Mouse (Mus musculus) adrenal gland, postnatal 4 days (tissue): ENCODE data around the gene Cpsf6. TPM values are rescaled to one million over a fixed set of nuclear protein-coding genes. Genes with fewer than 3 reads are reported as not detected.

Source experiments
- DNase-seq, 2 experiments: peaks; one replicate each; pipeline ENCODE4 v3.0.0; 2021 to 2022; ENCODE audit warnings: low spot score in 2 of 2, mixed read lengths in 2 of 2
- total RNA-seq, 2 experiments: library from RNA; stranded (reverse); gene quantifications; 2 replicates each; pipeline ENCODE4 v1.2.3; 2021

Gene Cpsf6
- total RNA-seq, 2 experiments from 2014 or later, result 103 to 113 TPM

- DNase-seq, result no peak
Measured at GRCm38 (mm10) chr10:117341029-117341428, 38.8 kb downstream of the Cpsf6 start.

GRCm38 (mm10) chr10:117339241-117339640, 40.6 kb downstream of the Cpsf6 start:
- DNase-seq, result no peak

GRCm38 (mm10) chr10:117337946-117338345, 41.9 kb downstream of the Cpsf6 start:
- DNase-seq, result no peak

DNA sequence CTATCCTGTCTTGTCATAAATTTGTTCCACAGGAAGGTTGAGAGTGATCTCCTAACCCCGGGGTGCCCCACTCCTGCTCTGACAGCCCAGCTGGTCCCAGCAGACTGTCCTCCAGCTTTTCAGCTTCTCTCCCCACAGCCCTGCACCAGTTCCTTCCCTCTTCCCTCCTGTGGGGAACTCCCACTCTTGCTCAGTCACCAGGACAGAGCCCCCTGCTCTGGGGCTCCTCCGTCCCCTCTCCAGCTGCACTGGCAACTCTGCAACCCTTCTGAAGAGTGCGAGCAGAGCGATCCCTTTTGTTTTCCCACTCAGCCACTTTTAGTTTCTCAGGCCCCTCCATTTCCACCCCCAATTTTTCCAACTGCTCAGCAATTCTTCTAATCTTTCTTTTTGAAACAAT, 44.2 kb downstream of the Cpsf6 start:
- no peak for DNase-seq

- DNase-seq, result no peak
Measured at GRCm38 (mm10) chr10:117330521-117330920, 49.3 kb downstream of the Cpsf6 start.

- DNase-seq, result no peak
Measured at GRCm38 (mm10) chr10:117323782-117324181, 56.0 kb downstream of the Cpsf6 start.

DNA sequence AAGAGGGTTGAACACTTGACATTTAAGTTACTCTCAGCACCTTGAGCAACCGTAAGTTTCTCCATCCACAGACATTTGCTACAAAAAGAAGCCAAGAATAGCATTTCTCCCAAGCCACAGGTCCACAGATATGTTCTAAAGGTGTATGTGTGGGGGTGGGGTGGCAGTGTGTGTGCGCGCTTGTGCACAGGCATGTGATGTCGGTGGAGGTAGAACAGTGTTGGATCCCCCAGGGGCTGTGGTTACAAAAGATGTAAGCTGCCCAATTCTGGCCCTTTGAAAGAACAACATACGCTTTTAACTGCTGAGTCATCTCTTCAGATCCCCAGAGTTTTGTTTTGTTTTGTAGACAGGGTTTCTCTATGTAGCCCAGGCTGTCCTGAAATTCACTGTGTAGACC, 57.2 kb downstream of the Cpsf6 start:
- no peak for DNase-seq

DNA sequence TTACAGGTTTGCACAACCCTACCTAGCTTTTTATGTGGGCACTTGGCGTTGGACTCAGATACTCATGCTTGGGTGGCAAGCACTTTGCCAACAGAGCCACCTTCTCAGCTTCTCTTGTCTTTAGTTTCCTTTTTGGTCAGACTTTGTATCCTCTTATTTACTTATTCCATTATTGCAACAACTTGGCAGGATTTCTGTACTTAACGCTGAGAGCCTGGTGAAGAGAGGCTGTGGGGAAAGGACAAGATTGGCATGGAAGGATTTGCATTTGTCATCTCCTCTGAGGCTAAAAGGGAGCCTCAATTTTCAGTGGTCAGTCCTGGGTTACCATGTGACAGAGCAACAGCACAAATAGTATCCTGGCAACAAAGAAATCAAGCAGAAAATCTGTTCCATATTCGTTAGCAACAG, 59.2 kb downstream of the Cpsf6 start:
- no peak for DNase-seq

DNA sequence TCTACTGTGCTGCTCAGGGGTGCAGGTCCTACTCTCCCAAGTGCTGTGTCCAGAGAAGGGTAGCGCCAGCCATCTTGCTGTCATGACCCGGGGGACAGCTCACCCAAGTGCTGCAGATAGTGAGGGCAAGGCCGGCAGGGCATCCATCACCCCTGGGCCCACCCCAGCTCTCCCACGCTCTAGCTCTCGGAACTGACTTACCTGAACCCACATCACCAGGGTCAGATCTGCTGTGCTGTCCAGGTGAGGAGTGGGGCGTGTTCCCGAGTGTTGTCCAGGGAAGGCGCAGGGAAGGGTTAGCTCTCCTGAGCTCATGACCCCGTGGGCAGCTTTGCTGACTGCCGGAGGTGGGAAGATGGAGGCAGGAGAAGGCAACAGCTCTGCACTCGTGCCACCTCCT, 63.4 kb downstream of the Cpsf6 start:
- no peak for DNase-seq

GRCm38 (mm10) chr10:117313133-117313532, 66.7 kb downstream of the Cpsf6 start:
- no peak for DNase-seq

DNA sequence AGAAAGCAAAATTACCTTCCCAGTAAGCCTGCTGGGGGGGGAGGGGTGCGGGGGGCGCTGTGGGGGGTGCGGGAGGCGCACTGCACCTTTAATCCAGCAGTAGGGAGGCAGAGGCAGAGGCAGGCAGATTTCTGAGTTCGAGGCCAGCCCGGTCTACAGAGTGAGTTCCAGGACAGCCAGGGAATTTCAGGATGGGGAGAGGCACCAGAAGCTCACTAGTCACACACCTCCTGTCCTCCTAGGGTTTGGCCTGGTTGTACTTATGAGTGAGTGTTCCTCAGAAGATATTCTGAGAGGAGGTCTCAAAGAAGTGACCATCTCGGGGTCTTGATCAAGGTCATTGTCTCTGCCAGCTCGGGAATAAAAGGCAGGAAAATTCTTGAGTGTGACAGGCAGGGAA, 67.6 kb downstream of the Cpsf6 start:
- DNase-seq, result no peak

GRCm38 (mm10) chr10:117304371-117304770, 75.4 kb downstream of the Cpsf6 start:
- no peak for DNase-seq

- DNase-seq, result no peak
Measured at GRCm38 (mm10) chr10:117301688-117302087, 78.1 kb downstream of the Cpsf6 start.

- no peak for DNase-seq
Measured at GRCm38 (mm10) chr10:117299901-117300520, 79.8 kb downstream of the Cpsf6 start.

- no peak for DNase-seq
Measured at GRCm38 (mm10) chr10:117299106-117299505, 80.7 kb downstream of the Cpsf6 start.

DNA sequence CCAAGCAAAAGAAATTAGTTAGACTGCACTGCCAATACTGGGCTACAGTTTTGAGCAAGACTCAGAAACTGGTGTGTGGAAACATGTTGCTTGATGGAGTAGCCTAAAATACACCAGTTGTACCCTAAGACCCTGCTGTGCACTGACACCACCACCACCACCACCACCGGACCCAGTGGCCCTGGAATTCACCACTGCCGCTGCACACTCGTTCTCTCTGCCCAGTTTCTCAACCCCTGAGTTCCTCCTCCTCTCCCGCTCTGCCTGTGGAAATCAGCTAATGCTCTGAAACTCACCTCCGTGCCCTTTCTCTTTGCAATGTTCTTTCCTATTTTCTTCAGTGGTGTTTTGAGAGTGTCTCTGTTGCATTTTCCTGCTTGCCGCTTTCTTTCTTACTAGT, 81.5 kb downstream of the Cpsf6 start:
- no peak for DNase-seq

Other genes starting within 250 kb of the Cpsf6 start
- gene Frs2, start 231.5 kb downstream of the Cpsf6 start, total RNA-seq, result 10 to 100 TPM; 37.5 to 39.2 TPM
- 10 to 100 TPM; 53.2 to 57.6 TPM for gene Yeats4, start 155.5 kb downstream of the Cpsf6 start, total RNA-seq
- not detected for gene 9530003J23Rik, start 141.3 kb downstream of the Cpsf6 start, total RNA-seq
- gene Lyz2, start 97.7 kb downstream of the Cpsf6 start, total RNA-seq, result 10 to 100 TPM; 59.8 to 74.8 TPM
- 1 to 10 TPM; 6.8 to 8.3 TPM for gene Lyz1, start 87.1 kb downstream of the Cpsf6 start, total RNA-seq
- gene Cpm, start 249.5 kb upstream of the Cpsf6 start, total RNA-seq, result 10 to 100 TPM; 24.4 to 25.3 TPM